Mouse (Mus musculus): Measurements from ENCODE around the gene Scfd2. TPM values are rescaled to one million over a fixed set of nuclear protein-coding genes. Genes with fewer than 3 reads are reported as not detected.

Scfd2 gene
- polyA plus RNA-seq, 1 experiment: 12.4 TPM

GRCm38 (mm10) chr5:74265151-74265550 is 266.4 kb downstream of the Scfd2 start:
- DNase-seq: no peak
- WGBS: 71% methylated on average over 6 of the region's 6 CpGs
- peaks cover 4% of the 10 kb centered on the region; the same call in 1 of the 2 replicates for H3K4me1 ChIP-seq (ENCODE audit: control insufficient read depth, insufficient read depth, low read length)
- H3K4me3 ChIP-seq (replicated peaks; ENCODE audit: extremely low read depth, low read depth, low read length): no peak overlapping the region
- TF ChIP-seq POLR2A (IDR thresholded peaks at IDR 0.05; ENCODE audit: borderline replicate concordance, extremely low read depth, low read depth, low read length) (no peak), CTCF (IDR thresholded peaks at IDR 0.05; ENCODE audit: insufficient read depth, low read length) (no peak)

- Histone ChIP-seq H3K4me1 (ENCODE audit: control insufficient read depth, insufficient read depth, low read length) (peaks cover 6% of the 10 kb centered on the region; the same call in 1 of the 2 replicates), H3K4me3 (replicated peaks; ENCODE audit: extremely low read depth, low read depth, low read length) (no peak overlapping the region)
- DNase-seq: no peak
- 86% methylated on average over 4 of the region's 4 CpGs for WGBS
- TF ChIP-seq POLR2A (IDR thresholded peaks at IDR 0.05; ENCODE audit: borderline replicate concordance, extremely low read depth, low read depth, low read length): no peak
- no peak for TF ChIP-seq CTCF (IDR thresholded peaks at IDR 0.05; ENCODE audit: insufficient read depth, low read length)
Measured at GRCm38 (mm10) chr5:74264541-74264940, 267.0 kb downstream of the Scfd2 start.

GRCm38 (mm10) chr5:74261016-74261415 is 270.5 kb downstream of the Scfd2 start:
- no peak for DNase-seq
- Histone ChIP-seq H3K4me3 (replicated peaks; ENCODE audit: extremely low read depth, low read depth, low read length) (no peak overlapping the region), H3K4me1 (ENCODE audit: control insufficient read depth, insufficient read depth, low read length) (peaks cover 6% of the 10 kb centered on the region; the same call in 1 of the 2 replicates)
- WGBS: 59% methylated on average over 6 of the region's 6 CpGs
- no peak for TF ChIP-seq CTCF (IDR thresholded peaks at IDR 0.05; ENCODE audit: insufficient read depth, low read length)
- no peak for TF ChIP-seq POLR2A (IDR thresholded peaks at IDR 0.05; ENCODE audit: borderline replicate concordance, extremely low read depth, low read depth, low read length)

- Histone ChIP-seq H3K4me3 (replicated peaks; ENCODE audit: extremely low read depth, low read depth, low read length) (no peak overlapping the region), H3K4me1 (ENCODE audit: control insufficient read depth, insufficient read depth, low read length) (peaks cover 6% of the 10 kb centered on the region; the same call in 1 of the 2 replicates)
- TF ChIP-seq CTCF (IDR thresholded peaks at IDR 0.05; ENCODE audit: insufficient read depth, low read length) (no peak), POLR2A (IDR thresholded peaks at IDR 0.05; ENCODE audit: borderline replicate concordance, extremely low read depth, low read depth, low read length) (no peak)
- 14% methylated on average over 9 of the region's 9 CpGs for WGBS
- no peak for DNase-seq
Measured at GRCm38 (mm10) chr5:74260378-74260809, 271.2 kb downstream of the Scfd2 start.

- WGBS: 53% methylated on average over 4 of the region's 4 CpGs
- peaks cover 3% of the 10 kb centered on the region; the same call in 1 of the 2 replicates for H3K4me1 ChIP-seq (ENCODE audit: control insufficient read depth, insufficient read depth, low read length)
- no peak for DNase-seq
- TF ChIP-seq CTCF (IDR thresholded peaks at IDR 0.05; ENCODE audit: insufficient read depth, low read length) (no peak), POLR2A (IDR thresholded peaks at IDR 0.05; ENCODE audit: borderline replicate concordance, extremely low read depth, low read depth, low read length) (no peak)
- no peak overlapping the region for H3K4me3 ChIP-seq (replicated peaks; ENCODE audit: extremely low read depth, low read depth, low read length)
Measured at GRCm38 (mm10) chr5:74256705-74257104, 274.9 kb downstream of the Scfd2 start.

- no peak for TF ChIP-seq POLR2A (IDR thresholded peaks at IDR 0.05; ENCODE audit: borderline replicate concordance, extremely low read depth, low read depth, low read length)
- no peak for TF ChIP-seq CTCF (IDR thresholded peaks at IDR 0.05; ENCODE audit: insufficient read depth, low read length)
- DNase-seq: no peak
- Histone ChIP-seq H3K4me3 (replicated peaks; ENCODE audit: extremely low read depth, low read depth, low read length) (no peak overlapping the region), H3K4me1 (ENCODE audit: control insufficient read depth, insufficient read depth, low read length) (peaks cover 4% of the 10 kb centered on the region; the same call in 1 of the 2 replicates)
- 85% methylated on average over 1 of the region's 1 CpGs for WGBS
Measured at GRCm38 (mm10) chr5:74254996-74255395, 276.6 kb downstream of the Scfd2 start.

- H3K4me3 ChIP-seq (replicated peaks; ENCODE audit: extremely low read depth, low read depth, low read length): no peak overlapping the region
- peaks cover 5% of the 10 kb centered on the region; the same call in 1 of the 2 replicates for H3K4me1 ChIP-seq (ENCODE audit: control insufficient read depth, insufficient read depth, low read length)
- no peak for DNase-seq
- TF ChIP-seq CTCF (IDR thresholded peaks at IDR 0.05; ENCODE audit: insufficient read depth, low read length) (no peak), POLR2A (IDR thresholded peaks at IDR 0.05; ENCODE audit: borderline replicate concordance, extremely low read depth, low read depth, low read length) (no peak)
- 59% methylated on average over 7 of the region's 7 CpGs for WGBS
Measured at GRCm38 (mm10) chr5:74253724-74254328, 277.7 kb downstream of the Scfd2 start.

- WGBS: 66% methylated on average over 6 of the region's 6 CpGs
- TF ChIP-seq CTCF (IDR thresholded peaks at IDR 0.05; ENCODE audit: insufficient read depth, low read length): no peak
- TF ChIP-seq POLR2A (IDR thresholded peaks at IDR 0.05; ENCODE audit: borderline replicate concordance, extremely low read depth, low read depth, low read length): no peak
- DNase-seq: no peak
- Histone ChIP-seq H3K4me1 (ENCODE audit: control insufficient read depth, insufficient read depth, low read length) (peaks cover 5% of the 10 kb centered on the region; the same call in 1 of the 2 replicates), H3K4me3 (replicated peaks; ENCODE audit: extremely low read depth, low read depth, low read length) (no peak overlapping the region)
Measured at GRCm38 (mm10) chr5:74252672-74253286, 278.8 kb downstream of the Scfd2 start.

GRCm38 (mm10) chr5:74250947-74251346 is 280.6 kb downstream of the Scfd2 start:
- no peak for TF ChIP-seq POLR2A (IDR thresholded peaks at IDR 0.05; ENCODE audit: borderline replicate concordance, extremely low read depth, low read depth, low read length)
- no peak for TF ChIP-seq CTCF (IDR thresholded peaks at IDR 0.05; ENCODE audit: insufficient read depth, low read length)
- Histone ChIP-seq H3K4me3 (replicated peaks; ENCODE audit: extremely low read depth, low read depth, low read length) (no peak overlapping the region), H3K4me1 (ENCODE audit: control insufficient read depth, insufficient read depth, low read length) (peaks cover 5% of the 10 kb centered on the region; the same call in 1 of the 2 replicates)
- no peak for DNase-seq
- WGBS: 63% methylated on average over 2 of the region's 2 CpGs

GRCm38 (mm10) chr5:74250308-74250707 is 281.3 kb downstream of the Scfd2 start:
- DNase-seq: no peak
- TF ChIP-seq CTCF (IDR thresholded peaks at IDR 0.05; ENCODE audit: insufficient read depth, low read length) (no peak), POLR2A (IDR thresholded peaks at IDR 0.05; ENCODE audit: borderline replicate concordance, extremely low read depth, low read depth, low read length) (no peak)
- H3K4me3 ChIP-seq (replicated peaks; ENCODE audit: extremely low read depth, low read depth, low read length): no peak overlapping the region
- WGBS: 86% methylated on average over 7 of the region's 7 CpGs
- peaks cover 5% of the 10 kb centered on the region; the same call in 1 of the 2 replicates for H3K4me1 ChIP-seq (ENCODE audit: control insufficient read depth, insufficient read depth, low read length)
